Mouse (Mus musculus) layer of hippocampus, postnatal 36 days (tissue): Measurements from ENCODE around the gene Slc39a13. TPM values are rescaled to one million over a fixed set of nuclear protein-coding genes. Genes with fewer than 3 reads are reported as not detected.
"Not testable (repeated sequence)": the region's sequence is repeated elsewhere in the genome, so short reads cannot be mapped to it uniquely, and the experiment has no call there.

Source experiments
- DNase-seq, 2 experiments: peaks; one replicate each; pipeline ENCODE4 v3.0.0; 2022
- total RNA-seq, 2 experiments: library from RNA; stranded (reverse); gene quantifications; 2 replicates each; pipeline ENCODE4 v1.2.3; 2021

Slc39a13 gene
- total RNA-seq, 2 experiments from 2014 or later = 27.2 to 32.2 TPM

- no peak for DNase-seq
Observed at GRCm38 (mm10) chr2:91064211-91064610, 6.0 kb downstream of the Slc39a13 start.

DNA sequence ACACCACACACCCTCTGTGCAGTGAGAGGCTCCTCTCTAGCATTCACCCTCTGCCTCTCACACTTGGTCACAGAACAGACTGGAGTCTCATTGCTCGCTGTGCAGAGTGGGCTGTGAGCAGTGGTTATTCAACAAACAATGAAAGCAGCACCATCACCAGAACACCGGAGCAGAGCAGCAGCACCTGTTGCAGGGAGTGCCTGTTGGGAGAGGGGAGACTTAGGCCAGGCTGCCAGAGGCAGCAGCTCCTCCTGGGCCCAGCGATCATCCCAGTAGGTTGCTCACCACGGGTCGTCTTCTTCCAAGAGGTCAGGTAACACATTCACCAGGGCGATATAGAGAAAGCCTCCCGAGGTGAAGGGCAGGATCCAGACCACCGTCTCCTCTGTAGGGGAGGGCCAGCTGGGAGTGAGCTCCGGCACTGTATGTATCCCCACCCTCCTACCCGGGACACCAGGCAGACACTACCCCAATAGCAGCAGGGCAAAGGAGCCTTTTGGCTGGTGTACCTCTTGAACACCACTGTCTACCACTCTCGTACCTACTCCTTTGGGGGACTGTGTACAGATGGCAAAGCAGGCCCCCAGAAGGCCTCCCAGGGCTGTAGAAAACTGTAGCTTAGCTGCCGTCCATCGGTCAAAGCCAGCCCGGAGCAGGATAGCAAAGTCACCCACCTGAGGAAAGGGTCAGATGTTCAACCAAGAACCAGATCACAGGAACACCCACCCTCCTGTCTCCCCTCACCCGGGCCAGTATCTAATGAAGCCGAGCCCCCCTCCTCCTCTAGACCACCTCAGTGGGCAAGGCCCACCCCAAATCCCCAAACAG, 7.2 kb downstream of the Slc39a13 start:
- no peak for DNase-seq

- DNase-seq = no peak
Observed at GRCm38 (mm10) chr2:91061849-91062481, 8.3 kb downstream of the Slc39a13 start.

GRCm38 (mm10) chr2:91060544-91061355, 9.5 kb downstream of the Slc39a13 start:
- peak; percentile 72 for DNase-seq

GRCm38 (mm10) chr2:91059376-91059775, 10.8 kb downstream of the Slc39a13 start:
- DNase-seq = no peak

- DNase-seq = no peak
Observed at GRCm38 (mm10) chr2:91058435-91058834, 11.8 kb downstream of the Slc39a13 start.

DNA sequence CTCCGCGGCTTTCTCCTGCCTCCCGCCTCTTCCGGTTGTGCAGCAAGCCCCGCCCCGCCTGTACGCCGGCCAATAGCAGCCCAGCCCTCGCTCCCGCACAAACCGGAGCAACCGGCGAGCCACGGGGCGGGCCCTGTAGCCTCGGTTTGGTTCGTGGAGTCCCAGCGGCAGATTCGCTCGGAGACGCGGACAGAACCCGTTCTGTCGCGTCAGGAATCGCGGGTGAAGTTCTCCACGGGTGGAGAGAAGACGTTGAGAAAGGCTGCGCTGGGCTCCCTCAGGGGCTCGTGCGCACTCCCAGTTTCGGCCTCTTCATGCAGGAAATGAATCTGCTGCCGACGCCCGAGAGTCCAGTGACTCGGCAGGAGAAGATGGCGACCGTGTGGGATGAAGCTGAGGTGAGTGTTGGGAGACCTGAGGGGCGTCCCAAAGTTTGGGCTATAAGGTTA, 16.3 kb downstream of the Slc39a13 start, which contains the start of gene Psmc3:
Gene Psmc3 (plus strand): TSS at position 76 of the 449 bp plus-strand sequence.
- peak; percentile 94 to 97 for DNase-seq

- DNase-seq = no peak
Observed at GRCm38 (mm10) chr2:91053181-91053933, 16.9 kb downstream of the Slc39a13 start.

GRCm38 (mm10) chr2:91052752-91053151, 17.5 kb downstream of the Slc39a13 start:
- no peak for DNase-seq

GRCm38 (mm10) chr2:91051917-91052316, 18.3 kb downstream of the Slc39a13 start:
- DNase-seq = no peak

GRCm38 (mm10) chr2:91047359-91047758, 22.9 kb downstream of the Slc39a13 start:
- DNase-seq = no peak

DNA sequence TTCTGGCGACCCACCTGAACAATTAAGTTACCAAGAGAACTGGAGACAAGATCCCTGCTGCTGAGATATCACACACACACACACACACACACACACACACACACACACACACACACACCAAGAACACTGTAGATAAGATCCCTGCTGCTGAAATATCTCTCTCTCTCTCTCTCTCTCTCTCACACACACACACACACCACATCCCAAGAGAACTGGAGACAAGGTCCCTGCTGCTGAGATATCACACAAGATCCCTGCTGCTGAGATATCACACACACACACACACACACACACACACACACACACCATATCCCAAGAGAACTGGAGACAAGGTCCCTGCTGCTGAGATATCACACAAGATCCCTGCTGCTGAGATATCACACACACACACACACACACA, 24.4 kb downstream of the Slc39a13 start:
- DNase-seq = not testable (repeated sequence)

DNA sequence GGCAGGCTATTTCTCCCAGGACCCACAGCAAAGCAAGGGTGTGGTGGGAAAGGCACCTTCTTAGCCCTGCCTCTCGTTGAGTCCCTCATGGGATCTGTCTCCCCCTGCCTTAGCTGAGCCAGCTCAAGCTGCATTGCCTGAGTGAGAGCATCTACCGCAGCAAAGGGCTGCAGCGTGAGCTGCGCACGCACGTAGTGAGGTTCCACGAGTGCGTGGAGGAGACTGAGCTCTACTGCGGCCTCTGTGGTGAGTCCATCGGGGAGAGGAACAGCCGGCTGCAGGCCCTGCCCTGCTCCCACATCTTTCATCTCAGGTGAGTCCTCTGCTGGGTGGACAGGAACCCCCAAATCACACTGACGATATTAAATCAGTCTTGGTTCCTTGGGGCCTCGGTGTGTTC, 25.5 kb downstream of the Slc39a13 start:
- DNase-seq = no peak

DNA sequence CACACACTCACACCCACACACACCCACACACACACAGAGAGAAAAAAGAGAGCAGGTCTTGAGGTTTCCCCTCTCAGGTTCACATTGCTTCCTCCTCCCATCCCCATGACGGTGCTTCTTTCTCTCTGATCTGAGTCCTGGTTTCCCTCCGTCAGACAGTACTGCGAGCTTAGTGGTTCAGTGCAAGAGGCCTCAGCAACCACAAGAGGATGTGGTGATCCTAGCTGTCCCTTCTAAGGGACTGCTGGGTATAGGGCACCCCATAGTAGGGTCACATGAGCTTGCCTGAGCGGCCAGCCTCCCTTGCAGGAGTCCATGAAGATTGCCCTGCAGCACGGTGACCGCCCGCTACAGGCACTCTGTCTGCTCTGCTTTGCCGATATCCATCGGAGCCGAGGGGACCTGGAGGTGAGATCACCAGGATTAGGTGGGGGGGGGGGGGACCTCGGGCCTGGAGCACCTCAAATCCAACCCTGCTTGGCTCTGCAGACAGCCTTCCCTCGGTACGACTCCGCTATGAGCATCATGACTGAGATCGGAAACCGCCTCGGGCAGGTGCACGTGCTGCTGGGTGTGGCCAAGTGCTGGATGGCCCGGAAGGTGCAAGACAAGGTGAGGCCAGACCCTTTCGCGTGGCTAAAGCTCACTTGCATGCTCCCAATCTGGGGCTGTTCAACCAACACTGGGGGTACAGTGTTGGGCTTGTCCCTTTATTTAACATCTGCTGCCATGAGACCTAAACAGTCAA, 27.4 kb downstream of the Slc39a13 start:
- no peak for DNase-seq

GRCm38 (mm10) chr2:91041786-91042185, 28.4 kb downstream of the Slc39a13 start:
- no peak for DNase-seq

- no peak for DNase-seq
Observed at GRCm38 (mm10) chr2:91035385-91035784, 34.8 kb downstream of the Slc39a13 start, which contains the start of gene Rapsn. Gene Rapsn (plus strand): TSS chr2:91035620.

DNA sequence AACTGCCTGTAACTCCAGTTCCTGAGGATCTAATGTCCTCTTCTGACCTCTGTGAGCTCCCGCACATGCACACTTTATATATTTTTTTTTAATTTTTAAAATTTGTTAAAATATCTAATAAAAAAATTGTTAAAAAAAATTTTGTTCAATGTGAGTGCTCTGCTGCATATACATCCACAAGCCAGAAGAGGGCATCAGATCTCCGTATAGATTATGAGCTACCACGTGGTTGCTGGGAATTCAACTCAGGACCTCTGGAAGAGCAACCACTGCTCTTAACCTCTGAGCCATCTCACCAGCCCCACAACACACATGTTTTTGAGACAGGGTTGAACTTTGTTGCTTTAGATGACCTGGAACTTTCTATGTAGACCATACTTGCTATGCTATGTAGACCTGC, 37.2 kb downstream of the Slc39a13 start:
- DNase-seq = no peak

DNA sequence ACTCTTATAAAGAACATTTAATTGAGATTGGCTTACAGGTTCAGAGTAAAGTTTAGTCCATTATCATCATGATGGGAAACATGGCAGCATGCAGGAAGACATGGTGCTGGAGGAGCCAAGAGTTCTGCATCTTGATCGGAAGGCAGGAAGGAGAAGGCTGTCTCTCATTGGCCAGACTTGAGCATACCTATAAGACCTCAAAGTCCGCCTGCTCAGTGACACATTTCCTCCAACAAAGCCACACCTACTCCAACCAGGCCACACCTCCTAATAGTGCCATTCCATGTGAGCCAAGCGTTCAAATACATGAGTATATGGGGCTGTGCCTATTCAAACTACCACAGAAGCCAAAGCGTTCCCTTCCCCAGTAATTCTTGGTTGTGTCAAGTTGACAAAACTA, 39.0 kb downstream of the Slc39a13 start:
- no peak for DNase-seq

- no peak for DNase-seq
Observed at GRCm38 (mm10) chr2:91027391-91028214, 42.6 kb downstream of the Slc39a13 start.

DNA sequence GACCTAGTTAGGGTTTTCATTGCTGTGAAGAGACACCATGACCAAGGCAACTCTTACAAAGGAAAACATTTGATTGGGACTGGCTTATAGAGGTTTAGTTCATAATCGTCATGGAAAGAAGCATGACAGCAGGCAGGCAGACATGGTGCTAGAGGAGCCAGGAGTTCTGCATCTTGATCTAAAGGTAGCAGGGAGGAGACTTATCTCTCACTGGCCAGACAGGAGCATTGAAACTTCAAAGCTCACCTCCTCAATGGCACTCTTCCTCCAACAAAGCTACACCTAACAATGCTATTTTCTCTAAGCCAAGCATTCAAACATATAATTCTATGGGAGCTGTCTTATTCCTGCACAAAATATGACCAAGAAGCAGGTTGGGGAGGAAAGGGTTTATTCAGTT, 43.7 kb downstream of the Slc39a13 start:
- DNase-seq = no peak
